Mouse (Mus musculus): ENCODE measurements around the gene Cd19. TPM values are rescaled to one million over a fixed set of nuclear protein-coding genes. Genes with fewer than 3 reads are reported as not detected.

The Cd19 gene
- total and polyA plus RNA-seq, 3 experiments: 132 to 234 (median 141) TPM

- TF ChIP-seq HCFC1 (IDR thresholded peaks at IDR 0.05; ENCODE audit: low read depth, low read length) (no peak), JUND (conservative IDR thresholded peaks at IDR 0.05; ENCODE audit: low read depth, low read length) (no peak), MAFK (IDR thresholded peaks at IDR 0.05; ENCODE audit: insufficient replicate concordance, low read length) (no peak), TCF12 (IDR thresholded peaks at IDR 0.05; ENCODE audit: low read depth, low read length) (no peak), RCOR1 (conservative IDR thresholded peaks at IDR 0.05; ENCODE audit: low read depth, low read length) (no peak), SIN3A (IDR thresholded peaks at IDR 0.05; ENCODE audit: low read length) (no peak), ZMIZ1 (IDR thresholded peaks at IDR 0.05; ENCODE audit: low read depth, low read length) (no peak), CHD1 (IDR thresholded peaks at IDR 0.05; ENCODE audit: low read depth, low read length) (no peak), EP300 (IDR thresholded peaks at IDR 0.05; ENCODE audit: low read length) (no peak), GABPA (IDR thresholded peaks at IDR 0.05; ENCODE audit: insufficient replicate concordance, low read depth, low read length) (no peak)
- H3K27me3 ChIP-seq (replicated peaks): no peaks in the 10 kb centered on the region
- H3K4me1 ChIP-seq (ENCODE audit: control insufficient read depth in 1 of 2, insufficient read depth in 2 of 2): peaks cover 6 to 33% of the 10 kb centered on the region in 2 experiments; a peak in 2 of 4 replicates
- no peaks in the 10 kb centered on the region for H3K9me3 ChIP-seq (replicated peaks; ENCODE audit: low read length)
- H3K9ac ChIP-seq (ENCODE audit: insufficient read depth, low read depth): no peak overlapping the region
- in situ Hi-C loops (cut with MboI; ENCODE audit: low pct_ligation_motif_present, low pct_unique_long_range_greater_than_20kb, low sequenced_read_pairs): loop anchor here (5.0 kb wide), 3 partner anchors 39 to 129 kb away; no protein-coding TSS in a partner anchor
- peaks cover 4% of the 10 kb centered on the region; the same call in 1 of the 2 replicates for H3K79me2 ChIP-seq (replicated peaks; ENCODE audit: control insufficient read depth, extremely low read depth, insufficient read depth, poor library complexity, severe bottlenecking)
- H3K4me3 ChIP-seq (replicated peaks in 1 of 3; ENCODE audit: low read depth in 2 of 3, low read length in 2 of 3, poor library complexity in 1 of 3): no peak overlapping the region
- H3K27ac ChIP-seq (ENCODE audit: insufficient read depth, low read depth): no peak overlapping the region
- DNase-seq (ENCODE audit: extremely low read depth): no peak
- peaks cover 0 to 7% of the 10 kb centered on the region in 2 experiments for H3K36me3 ChIP-seq (replicated peaks in 1 of 2; ENCODE audit: control insufficient read depth in 1 of 2, insufficient read depth in 1 of 2, low read length in 1 of 2)
- no peak overlapping the region for H3K4me2 ChIP-seq (ENCODE audit: insufficient read depth, low read depth, poor library complexity, severe bottlenecking)
- dilution Hi-C loops (cut with MboI; ENCODE audit: extremely low pct_ligation_motif_present, extremely low pct_unique_long_range_greater_than_20kb, low sequenced_read_pairs): no loop called here
These were observed 16.9 kb downstream of the Cd19 start for GRCm38 (mm10) chr7:126397822-126398221.

GRCm38 (mm10) chr7:126397221-126397620, 17.5 kb downstream of the Cd19 start:
- TF ChIP-seq UBTF (IDR thresholded peaks at IDR 0.05; ENCODE audit: low read depth, low read length) (no peak), RAD21 (IDR thresholded peaks at IDR 0.05; ENCODE audit: low read depth, low read length) (no peak), ZMIZ1 (IDR thresholded peaks at IDR 0.05; ENCODE audit: low read depth, low read length) (no peak), ZKSCAN1 (IDR thresholded peaks at IDR 0.05; ENCODE audit: borderline replicate concordance, low read depth, low read length) (no peak), MAFK (IDR thresholded peaks at IDR 0.05; ENCODE audit: insufficient replicate concordance, low read length) (no peak), SMC3 (IDR thresholded peaks at IDR 0.05; ENCODE audit: low read depth, low read length) (no peak)
- dilution Hi-C loops (cut with MboI; ENCODE audit: extremely low pct_ligation_motif_present, extremely low pct_unique_long_range_greater_than_20kb, low sequenced_read_pairs): no loop called here
- H3K27me3 ChIP-seq (replicated peaks): no peaks in the 10 kb centered on the region
- H3K36me3 ChIP-seq (replicated peaks in 1 of 2; ENCODE audit: control insufficient read depth in 1 of 2, insufficient read depth in 1 of 2, low read length in 1 of 2): peaks cover 0 to 7% of the 10 kb centered on the region in 2 experiments
- no peak overlapping the region for H3K27ac ChIP-seq (ENCODE audit: insufficient read depth, low read depth)
- H3K9me3 ChIP-seq (replicated peaks; ENCODE audit: low read length): no peaks in the 10 kb centered on the region
- peak overlapping the region; percentile 26 to 95 (median 52) for H3K4me3 ChIP-seq (replicated peaks in 1 of 3; ENCODE audit: low read depth in 2 of 3, low read length in 2 of 3, poor library complexity in 1 of 3)
- DNase-seq (ENCODE audit: extremely low read depth): no peak
- in situ Hi-C loops (cut with MboI; ENCODE audit: low pct_ligation_motif_present, low pct_unique_long_range_greater_than_20kb, low sequenced_read_pairs): loop anchor here (5.0 kb wide), 3 partner anchors 40 to 130 kb away; no protein-coding TSS in a partner anchor
- H3K4me1 ChIP-seq (ENCODE audit: control insufficient read depth in 1 of 2, insufficient read depth in 2 of 2): peaks cover 3 to 30% of the 10 kb centered on the region in 2 experiments; a peak in 2 of 4 replicates
- peak overlapping the region; percentile 42 for H3K9ac ChIP-seq (ENCODE audit: insufficient read depth, low read depth)
- peaks cover 4% of the 10 kb centered on the region; the same call in 1 of the 2 replicates for H3K79me2 ChIP-seq (replicated peaks; ENCODE audit: control insufficient read depth, extremely low read depth, insufficient read depth, poor library complexity, severe bottlenecking)
- H3K4me2 ChIP-seq (ENCODE audit: insufficient read depth, low read depth, poor library complexity, severe bottlenecking): peak overlapping the region; percentile 45
